Mouse (Mus musculus) thymus, postnatal 10 days (tissue): ENCODE results near the gene Lrrtm1.

Experiments used
- DNase-seq, 2 experiments: peaks; one replicate each; pipeline ENCODE4 v3.0.0; 2021; ENCODE audit warnings: low spot score in 2 of 2

The Lrrtm1 gene

GRCm38 (mm10) chr6:77306796-77307195, 64.3 kb downstream of the Lrrtm1 start:
- no peak for DNase-seq
